Mouse (Mus musculus): ENCODE measurements around the gene Fcer1g.

DNA sequence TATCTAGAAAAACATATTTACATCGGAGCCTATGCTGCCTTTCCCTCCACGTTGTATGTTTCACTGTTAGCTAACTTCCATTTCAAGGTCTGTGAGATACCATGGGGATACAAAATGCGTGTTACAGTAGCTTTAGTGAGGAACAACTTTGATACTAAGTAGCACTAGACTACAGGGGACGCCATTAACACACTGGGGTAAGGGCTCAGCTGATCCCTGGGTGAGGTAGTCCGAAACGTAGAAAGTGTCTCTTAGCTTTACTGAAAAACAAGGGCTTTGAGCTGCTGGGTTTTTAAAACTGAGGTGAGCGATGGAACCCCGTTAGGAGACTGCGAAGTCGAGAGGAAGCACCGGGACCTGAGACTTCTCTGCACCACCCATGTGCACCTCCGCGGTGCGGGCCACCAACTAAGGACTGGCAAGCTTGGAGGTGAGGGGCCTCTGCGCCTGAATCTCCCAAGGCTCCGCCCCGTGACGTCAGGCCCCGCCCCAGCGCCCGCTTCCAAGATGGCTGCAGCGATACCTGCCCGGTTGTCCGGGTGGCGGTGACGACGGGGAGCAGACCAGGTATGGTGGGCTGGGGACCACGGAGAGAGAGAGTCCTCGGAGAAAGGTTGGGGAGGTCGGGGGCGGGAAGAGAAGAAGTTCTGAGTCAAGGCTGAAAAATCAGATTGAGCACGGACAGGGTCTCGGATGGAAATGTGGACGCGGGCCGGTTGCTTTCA, 35.8 kb upstream of the Fcer1g start, which contains the start of gene B4galt3:
- peak; percentile 95 for TF ChIP-seq POLR2A (IDR thresholded peaks at IDR 0.05; ENCODE audit: low read depth, low read length)
- TF ChIP-seq CTCF (IDR thresholded peaks at IDR 0.05; ENCODE audit: borderline replicate concordance, insufficient read depth, low read length), result no peak
